Mouse (Mus musculus): Measurements from ENCODE around the gene Moap1. TPM values are rescaled to one million over a fixed set of nuclear protein-coding genes. Genes with fewer than 3 reads are reported as not detected.
A peak's percentile ranks its signal among the peaks of the same experiment; 100 is the strongest.

The Moap1 gene
- total RNA-seq, 1 experiment: 8.8 TPM

DNA sequence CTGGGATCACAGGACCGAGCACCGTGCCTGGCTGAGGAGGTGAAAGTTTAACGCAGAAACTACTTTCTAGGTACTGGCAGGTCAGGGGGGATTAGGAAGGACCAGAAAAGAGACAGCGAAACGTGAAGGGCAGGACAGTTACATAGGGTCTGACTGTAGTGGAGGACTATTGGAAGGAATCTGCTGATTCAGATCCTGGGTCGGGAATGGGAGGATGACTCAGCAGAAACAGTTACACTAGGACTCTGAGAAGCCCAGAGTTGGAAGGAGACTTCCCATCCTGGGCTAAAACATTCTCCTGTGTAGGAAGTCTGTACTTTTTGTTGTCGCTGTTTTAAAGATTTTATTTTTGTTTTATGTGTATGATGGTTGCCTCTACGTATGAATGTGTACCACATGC lies 28.1 kb upstream of the Moap1 start:
- peak overlapping the region; percentile 47; the same call in 1 of the 2 replicates for H3K9ac ChIP-seq (ENCODE audit: insufficient read depth, low read depth, low read length, poor library complexity, severe bottlenecking)
- no peaks in the 10 kb centered on the region for H3K9me3 ChIP-seq (ENCODE audit: control insufficient read depth, insufficient read depth, low read depth, low read length)
- TF ChIP-seq HCFC1 (IDR thresholded peaks at IDR 0.05; ENCODE audit: borderline replicate concordance, insufficient read depth, low read length) (no peak), MAFK (IDR thresholded peaks at IDR 0.05; ENCODE audit: insufficient read depth, low read depth, low read length) (peak; percentile 99)
- no peak overlapping the region for H3K4me3 ChIP-seq (ENCODE audit: insufficient read depth in 1 of 2, low read depth in 1 of 2, low read length in 2 of 2, poor library complexity in 1 of 2, severe bottlenecking in 1 of 2)
- no peak for DNase-seq (ENCODE audit: low read depth, low spot score)
- H3K4me1 ChIP-seq (ENCODE audit: control insufficient read depth in 2 of 2, insufficient read depth in 2 of 2, low read length in 2 of 2, poor library complexity in 1 of 2): peaks cover 0 to 2% of the 10 kb centered on the region in 2 experiments; a peak in 1 of 4 replicates
- H3K27ac ChIP-seq (ENCODE audit: insufficient read depth, low read depth, low read length, poor library complexity, severe bottlenecking): peak overlapping the region; percentile 83
- in situ Hi-C loops (cut with MboI; ENCODE audit: low sequenced_read_pairs in 2 of 2, unreplicated experiment in 2 of 2): loop anchor here in 1 of 2 experiments (25.0 kb wide), 1 partner anchor 784 kb away; the partner anchor contains the start of gene Cpsf2
- peaks cover 67% of the 10 kb centered on the region for H3K36me3 ChIP-seq (ENCODE audit: control insufficient read depth, insufficient read depth, low read length, poor library complexity, severe bottlenecking)

DNA sequence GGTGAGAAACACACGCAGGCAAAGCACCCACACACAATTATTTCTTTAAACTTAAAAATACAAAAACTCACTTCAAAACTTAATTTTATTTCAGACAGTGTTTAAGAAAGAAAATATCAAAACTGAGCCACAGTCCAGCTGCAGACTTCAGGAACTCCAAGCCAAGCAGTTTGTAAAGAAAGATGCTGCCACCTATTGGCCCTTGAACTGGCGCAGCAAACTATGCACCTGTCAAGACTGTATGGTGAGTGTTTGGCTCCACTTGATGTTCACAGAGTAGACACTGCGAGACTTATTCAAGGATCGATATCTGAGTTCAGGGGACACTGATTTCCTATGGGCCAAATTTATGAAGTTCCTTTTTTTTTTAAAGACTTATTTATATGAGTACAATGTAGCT lies 25.5 kb upstream of the Moap1 start:
- H3K4me1 ChIP-seq (ENCODE audit: control insufficient read depth in 2 of 2, insufficient read depth in 2 of 2, low read length in 2 of 2, poor library complexity in 1 of 2): peaks cover 0 to 4% of the 10 kb centered on the region in 2 experiments; a peak in 1 of 4 replicates
- no peak overlapping the region for H3K4me3 ChIP-seq (ENCODE audit: insufficient read depth in 1 of 2, low read depth in 1 of 2, low read length in 2 of 2, poor library complexity in 1 of 2, severe bottlenecking in 1 of 2)
- peaks cover 61% of the 10 kb centered on the region for H3K36me3 ChIP-seq (ENCODE audit: control insufficient read depth, insufficient read depth, low read length, poor library complexity, severe bottlenecking)
- no peaks in the 10 kb centered on the region for H3K9me3 ChIP-seq (ENCODE audit: control insufficient read depth, insufficient read depth, low read depth, low read length)
- H3K9ac ChIP-seq (ENCODE audit: insufficient read depth, low read depth, low read length, poor library complexity, severe bottlenecking): no peak overlapping the region
- no peak overlapping the region for H3K27ac ChIP-seq (ENCODE audit: insufficient read depth, low read depth, low read length, poor library complexity, severe bottlenecking)
- DNase-seq (ENCODE audit: low read depth, low spot score): no peak
- in situ Hi-C loops (cut with MboI; ENCODE audit: low sequenced_read_pairs in 2 of 2, unreplicated experiment in 2 of 2): loop anchor here in 1 of 2 experiments (25.0 kb wide), 1 partner anchor 782 kb away; the partner anchor contains the start of gene Cpsf2
- TF ChIP-seq ZNF384 (IDR thresholded peaks at IDR 0.05; ENCODE audit: low read depth, low read length) (no peak), MAFK (IDR thresholded peaks at IDR 0.05; ENCODE audit: insufficient read depth, low read depth, low read length) (no peak), HCFC1 (IDR thresholded peaks at IDR 0.05; ENCODE audit: borderline replicate concordance, insufficient read depth, low read length) (no peak), CHD2 (IDR thresholded peaks at IDR 0.05; ENCODE audit: low read depth, low read length) (no peak), ZC3H11A (IDR thresholded peaks at IDR 0.05; ENCODE audit: borderline replicate concordance, low read depth, low read length) (no peak)

DNA sequence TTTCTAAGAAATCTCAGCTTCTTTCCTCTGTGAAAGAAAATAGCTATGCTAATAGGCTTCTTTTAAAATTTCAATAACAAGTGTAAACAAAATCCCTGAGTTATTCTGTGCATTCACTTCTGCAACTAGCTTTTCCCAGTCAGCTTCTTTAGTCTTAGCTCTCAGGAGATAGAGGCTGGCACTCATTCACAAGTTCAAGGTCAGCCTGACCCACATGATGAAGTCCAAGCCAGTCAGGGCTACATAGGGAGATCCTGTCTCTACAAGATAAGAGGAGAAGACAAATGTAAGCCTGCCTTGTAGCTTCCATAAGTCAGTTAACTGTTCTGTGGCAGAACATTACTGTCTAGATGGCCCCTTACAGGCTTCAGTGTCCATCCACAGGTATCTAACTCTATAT lies 20.2 kb upstream of the Moap1 start:
- Histone ChIP-seq H3K27ac (ENCODE audit: insufficient read depth, low read depth, low read length, poor library complexity, severe bottlenecking) (no peak overlapping the region), H3K9me3 (ENCODE audit: control insufficient read depth, insufficient read depth, low read depth, low read length) (no peaks in the 10 kb centered on the region), H3K4me3 (ENCODE audit: insufficient read depth in 1 of 2, low read depth in 1 of 2, low read length in 2 of 2, poor library complexity in 1 of 2, severe bottlenecking in 1 of 2) (no peak overlapping the region), H3K9ac (ENCODE audit: insufficient read depth, low read depth, low read length, poor library complexity, severe bottlenecking) (no peak overlapping the region), H3K36me3 (ENCODE audit: control insufficient read depth, insufficient read depth, low read length, poor library complexity, severe bottlenecking) (peaks cover 36% of the 10 kb centered on the region), H3K4me1 (ENCODE audit: control insufficient read depth in 2 of 2, insufficient read depth in 2 of 2, low read length in 2 of 2, poor library complexity in 1 of 2) (peaks cover 2% of the 10 kb centered on the region in 2 experiments; a peak in 1 of 4 replicates)
- TF ChIP-seq HCFC1 (IDR thresholded peaks at IDR 0.05; ENCODE audit: borderline replicate concordance, insufficient read depth, low read length): no peak
- TF ChIP-seq ZNF384 (IDR thresholded peaks at IDR 0.05; ENCODE audit: low read depth, low read length): no peak
- no peak for TF ChIP-seq MAFK (IDR thresholded peaks at IDR 0.05; ENCODE audit: insufficient read depth, low read depth, low read length)
- no peak for TF ChIP-seq CHD2 (IDR thresholded peaks at IDR 0.05; ENCODE audit: low read depth, low read length)
- TF ChIP-seq ZC3H11A (IDR thresholded peaks at IDR 0.05; ENCODE audit: borderline replicate concordance, low read depth, low read length): no peak
- in situ Hi-C loops (cut with MboI; ENCODE audit: low sequenced_read_pairs in 2 of 2, unreplicated experiment in 2 of 2): loop anchor here in 1 of 2 experiments (25.0 kb wide), 1 partner anchor 776 kb away; the partner anchor contains the start of gene Cpsf2
- no peak for DNase-seq (ENCODE audit: low read depth, low spot score)

DNA sequence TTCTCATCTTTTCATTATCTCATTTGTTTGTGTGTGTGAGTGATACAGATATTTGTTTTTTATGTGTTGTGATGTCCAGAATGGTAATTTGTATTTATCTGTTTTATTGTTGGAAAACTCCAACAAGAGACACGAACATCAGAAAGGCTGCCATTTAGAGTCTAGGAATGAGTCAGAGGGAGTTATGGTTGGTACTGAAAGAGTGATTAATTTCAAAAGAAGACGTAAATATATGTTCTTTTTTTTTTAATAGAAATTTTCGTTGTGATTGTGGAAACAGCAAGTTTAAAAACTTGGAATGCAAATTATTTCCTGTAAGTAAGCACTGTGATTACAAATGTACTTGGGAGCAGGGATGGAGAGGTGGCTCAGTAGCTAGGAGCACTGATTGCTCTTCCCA lies 18.2 kb upstream of the Moap1 start:
- H3K27ac ChIP-seq (ENCODE audit: insufficient read depth, low read depth, low read length, poor library complexity, severe bottlenecking): no peak overlapping the region
- TF ChIP-seq ZNF384 (IDR thresholded peaks at IDR 0.05; ENCODE audit: low read depth, low read length) (no peak), HCFC1 (IDR thresholded peaks at IDR 0.05; ENCODE audit: borderline replicate concordance, insufficient read depth, low read length) (no peak), MAFK (IDR thresholded peaks at IDR 0.05; ENCODE audit: insufficient read depth, low read depth, low read length) (no peak), CHD2 (IDR thresholded peaks at IDR 0.05; ENCODE audit: low read depth, low read length) (no peak)
- peaks cover 24% of the 10 kb centered on the region for H3K36me3 ChIP-seq (ENCODE audit: control insufficient read depth, insufficient read depth, low read length, poor library complexity, severe bottlenecking)
- DNase-seq (ENCODE audit: low read depth, low spot score): no peak
- H3K4me3 ChIP-seq (ENCODE audit: insufficient read depth in 1 of 2, low read depth in 1 of 2, low read length in 2 of 2, poor library complexity in 1 of 2, severe bottlenecking in 1 of 2): no peak overlapping the region
- in situ Hi-C loops (cut with MboI; ENCODE audit: low sequenced_read_pairs in 2 of 2, unreplicated experiment in 2 of 2): loop anchor here in 1 of 2 experiments (25.0 kb wide), 1 partner anchor 774 kb away; the partner anchor contains the start of gene Cpsf2
- H3K9ac ChIP-seq (ENCODE audit: insufficient read depth, low read depth, low read length, poor library complexity, severe bottlenecking): no peak overlapping the region
- H3K4me1 ChIP-seq (ENCODE audit: control insufficient read depth in 2 of 2, insufficient read depth in 2 of 2, low read length in 2 of 2, poor library complexity in 1 of 2): peaks cover 2% of the 10 kb centered on the region in 2 experiments; a peak in 1 of 4 replicates
- H3K9me3 ChIP-seq (ENCODE audit: control insufficient read depth, insufficient read depth, low read depth, low read length): no peaks in the 10 kb centered on the region
